Mouse (Mus musculus): ENCODE results near the gene Rexo4. TPM values are rescaled to one million over a fixed set of nuclear protein-coding genes. Genes with fewer than 3 reads are reported as not detected.
A peak's percentile ranks its signal among the peaks of the same experiment; 100 is the strongest.

The Rexo4 gene
- total and polyA plus RNA-seq, 3 experiments, result 53.6 to 74.8 (median 67.2) TPM

DNA sequence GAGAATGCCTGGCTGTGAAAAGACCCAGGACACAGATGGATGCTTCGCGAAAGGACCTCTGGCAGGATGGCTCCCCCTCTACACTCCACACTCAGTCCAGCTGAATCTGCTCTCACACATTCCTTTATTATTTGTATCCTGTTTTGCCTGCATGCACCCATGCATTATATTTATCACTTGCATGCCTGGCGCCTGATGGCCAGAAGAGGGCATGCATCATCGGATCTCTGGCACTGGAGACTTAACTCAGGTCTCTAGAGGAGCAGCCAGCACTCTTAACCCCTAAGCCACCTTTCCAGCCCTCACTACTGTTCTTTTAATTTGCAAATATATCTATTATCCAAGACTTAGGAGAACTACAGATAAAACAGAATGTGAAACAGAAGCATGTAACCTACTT, 3.4 kb downstream of the Rexo4 start:
- no peak for DNase-seq (ENCODE audit: extremely low read depth)
- H3K36me3 ChIP-seq (replicated peaks in 1 of 2; ENCODE audit: control insufficient read depth in 1 of 2, insufficient read depth in 1 of 2, low read length in 1 of 2), result peaks cover 52 to 65% of the 10 kb centered on the region in 2 experiments
- no peak overlapping the region for H3K9ac ChIP-seq (ENCODE audit: insufficient read depth, low read depth)
- no peak overlapping the region for H3K27ac ChIP-seq (ENCODE audit: insufficient read depth, low read depth)
- dilution Hi-C loops (cut with MboI; ENCODE audit: extremely low pct_ligation_motif_present, extremely low pct_unique_long_range_greater_than_20kb, low sequenced_read_pairs), result no loop called here
- no peaks in the 10 kb centered on the region for H3K9me3 ChIP-seq (replicated peaks; ENCODE audit: low read length)
- H3K4me2 ChIP-seq (ENCODE audit: insufficient read depth, low read depth, poor library complexity, severe bottlenecking), result no peak overlapping the region
- no peak for TF ChIP-seq MXI1 (IDR thresholded peaks at IDR 0.05; ENCODE audit: low read depth, low read length)
- TF ChIP-seq CTCF (conservative IDR thresholded peaks at IDR 0.05 in 1 of 2, IDR thresholded peaks at IDR 0.05 in 1 of 2; ENCODE audit: low read depth in 2 of 2, low read length in 2 of 2), result peak in 1 of 2 experiments; percentile 43; a peak in 1 of 4 replicates
- no peaks in the 10 kb centered on the region for H3K27me3 ChIP-seq (replicated peaks)
- peaks cover 4 to 28% of the 10 kb centered on the region in 2 experiments; a peak in 3 of 4 replicates for H3K4me1 ChIP-seq (ENCODE audit: control insufficient read depth in 1 of 2, insufficient read depth in 2 of 2)
- H3K79me2 ChIP-seq (replicated peaks; ENCODE audit: control insufficient read depth, extremely low read depth, insufficient read depth, poor library complexity, severe bottlenecking), result peaks cover 23% of the 10 kb centered on the region
- H3K4me3 ChIP-seq (replicated peaks in 1 of 3; ENCODE audit: low read depth in 2 of 3, low read length in 2 of 3, poor library complexity in 1 of 3), result no peak overlapping the region
- in situ Hi-C loops (cut with MboI; ENCODE audit: low pct_ligation_motif_present, low pct_unique_long_range_greater_than_20kb, low sequenced_read_pairs), result no loop called here

DNA sequence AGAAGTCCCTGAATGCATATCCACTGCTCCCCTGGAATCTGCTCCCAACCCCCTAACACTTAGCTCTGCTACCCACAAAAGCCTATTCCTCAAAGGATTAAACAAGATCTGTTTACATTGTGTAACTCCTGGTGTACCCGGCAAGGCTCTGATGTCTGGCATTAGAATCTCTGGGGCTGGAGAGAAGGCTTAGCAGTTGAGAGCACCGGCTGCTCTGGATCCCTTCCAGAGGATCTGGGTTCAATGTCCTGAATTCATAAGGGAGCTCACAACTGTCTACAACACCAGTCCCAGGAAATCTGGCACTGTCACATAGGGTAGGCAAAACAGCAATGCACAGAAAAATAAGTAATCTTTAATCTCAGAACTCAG, 6.7 kb downstream of the Rexo4 start:
- Histone ChIP-seq H3K27me3 (replicated peaks) (no peaks in the 10 kb centered on the region), H3K9ac (ENCODE audit: insufficient read depth, low read depth) (no peak overlapping the region), H3K9me3 (replicated peaks; ENCODE audit: low read length) (no peaks in the 10 kb centered on the region), H3K4me1 (ENCODE audit: control insufficient read depth in 1 of 2, insufficient read depth in 2 of 2) (peaks cover 3 to 15% of the 10 kb centered on the region in 2 experiments; a peak in 3 of 4 replicates), H3K4me3 (replicated peaks in 1 of 3; ENCODE audit: low read depth in 2 of 3, low read length in 2 of 3, poor library complexity in 1 of 3) (no peak overlapping the region), H3K79me2 (replicated peaks; ENCODE audit: control insufficient read depth, extremely low read depth, insufficient read depth, poor library complexity, severe bottlenecking) (peaks cover 8% of the 10 kb centered on the region), H3K27ac (ENCODE audit: insufficient read depth, low read depth) (no peak overlapping the region), H3K36me3 (replicated peaks in 1 of 2; ENCODE audit: control insufficient read depth in 1 of 2, insufficient read depth in 1 of 2, low read length in 1 of 2) (peaks cover 82 to 90% of the 10 kb centered on the region in 2 experiments), H3K4me2 (ENCODE audit: insufficient read depth, low read depth, poor library complexity, severe bottlenecking) (no peak overlapping the region)
- in situ Hi-C loops (cut with MboI; ENCODE audit: low pct_ligation_motif_present, low pct_unique_long_range_greater_than_20kb, low sequenced_read_pairs) (no loop called here), dilution Hi-C loops (cut with MboI; ENCODE audit: extremely low pct_ligation_motif_present, extremely low pct_unique_long_range_greater_than_20kb, low sequenced_read_pairs) (no loop called here)
- TF ChIP-seq ZNF384 (IDR thresholded peaks at IDR 0.05; ENCODE audit: low read depth, low read length) (no peak), MEF2A (IDR thresholded peaks at IDR 0.05; ENCODE audit: borderline replicate concordance, low read depth, low read length) (no peak), MAZ (IDR thresholded peaks at IDR 0.05; ENCODE audit: low read depth, low read length) (no peak), TCF12 (IDR thresholded peaks at IDR 0.05; ENCODE audit: low read depth, low read length) (no peak), NRF1 (IDR thresholded peaks at IDR 0.05; ENCODE audit: low read depth, low read length) (no peak), ZMIZ1 (IDR thresholded peaks at IDR 0.05; ENCODE audit: low read depth, low read length) (no peak), BHLHE40 (IDR thresholded peaks at IDR 0.05; ENCODE audit: low read depth, low read length) (no peak), POLR2A (IDR thresholded peaks at IDR 0.05; ENCODE audit: low read depth, low read length) (no peak), TBP (conservative IDR thresholded peaks at IDR 0.05; ENCODE audit: low read depth, low read length) (no peak), ELF1 (IDR thresholded peaks at IDR 0.05; ENCODE audit: low read depth, low read length) (no peak), CHD1 (IDR thresholded peaks at IDR 0.05; ENCODE audit: low read depth, low read length) (no peak), SMC3 (IDR thresholded peaks at IDR 0.05; ENCODE audit: low read depth, low read length) (no peak), SIN3A (IDR thresholded peaks at IDR 0.05; ENCODE audit: low read length) (no peak)
- no peak for DNase-seq (ENCODE audit: extremely low read depth)

All from CH12.LX (cell line).